Mouse (Mus musculus): ENCODE data around the gene Pdia4. TPM values are rescaled to one million over a fixed set of nuclear protein-coding genes. Genes with fewer than 3 reads are reported as not detected.

Gene Pdia4
- 54.4 and 58.7 TPM in 2 replicates for polyA plus RNA-seq (2012; rRNA removed)

GRCm38 (mm10) chr6:47813257-47813878, at the start of gene Pdia4:
Gene Pdia4 (minus strand): TSS chr6:47813430.

DNA sequence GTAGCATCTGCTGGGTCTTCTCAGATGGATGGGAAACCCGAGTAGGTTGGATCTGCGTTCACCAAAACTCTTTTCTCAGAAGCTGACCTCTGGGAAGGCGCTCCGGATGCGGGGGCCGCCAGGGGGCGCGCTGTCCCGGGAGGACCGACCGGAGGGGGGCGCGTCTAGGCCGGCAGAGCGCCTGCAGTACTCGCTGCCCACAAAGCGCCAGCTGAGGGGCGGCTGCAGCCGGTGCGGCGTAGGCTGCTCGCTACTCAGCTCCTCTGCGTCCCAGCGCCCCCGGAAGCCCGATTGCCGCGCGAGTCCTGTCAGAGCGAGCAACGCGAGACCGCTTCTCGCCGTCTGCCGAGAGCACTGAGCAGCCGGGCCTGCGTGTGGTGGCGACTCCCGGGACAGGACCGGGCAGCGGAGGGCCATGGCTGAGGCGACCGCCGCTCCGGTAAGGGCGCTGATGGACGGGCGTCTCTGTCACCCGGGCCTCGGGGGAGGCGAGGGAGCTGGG, 22.3 kb upstream of the Pdia4 start, which contains the start of gene Zfp398:
Gene Zfp398 (plus strand): TSS at position 180 of the 502 bp plus-strand sequence.

GRCm38 (mm10) chr6:47830104-47831078, 17.2 kb upstream of the Pdia4 start, which contains the start of gene Zfp786:
Gene Zfp786 (minus strand): TSS chr6:47830867.

Other genes with a start within 250 kb of the Pdia4 start
- 124 and 129 TPM in 2 replicates for gene Ezh2, start 218.1 kb downstream of the Pdia4 start, polyA plus RNA-seq (2012; rRNA removed)
- 6.7 and 6.9 TPM in 2 replicates for gene Zfp786, start 17.4 kb upstream of the Pdia4 start, polyA plus RNA-seq (2012; rRNA removed)
- gene Zfp398, start 22.2 kb upstream of the Pdia4 start, polyA plus RNA-seq (2012; rRNA removed), result 16.7 and 18.3 TPM in 2 replicates
- gene Zfp282, start 63.8 kb upstream of the Pdia4 start, polyA plus RNA-seq (2012; rRNA removed), result 24.2 and 24.9 TPM in 2 replicates
- 17.8 and 19.0 TPM in 2 replicates for gene Zfp212, start 107.0 kb upstream of the Pdia4 start, polyA plus RNA-seq (2012; rRNA removed)
- 36.8 and 39.4 TPM in 2 replicates for gene Zfp956, start 140.0 kb upstream of the Pdia4 start, polyA plus RNA-seq (2012; rRNA removed)
- gene Zfp777, start 235.5 kb upstream of the Pdia4 start, polyA plus RNA-seq (2012; rRNA removed), result 14.1 and 17.4 TPM in 2 replicates